Mouse (Mus musculus): ENCODE measurements at regions not wholly inside any gene's neighbourhood (a gene's known extent, or its start where the extent isn't known, plus 50 kb on each side); places are given as distances from the start of the nearest gene placed in this dataset.

- TF ChIP-seq CTCF (conservative IDR thresholded peaks at IDR 0.05; ENCODE audit: low read length) = no peak
- TF ChIP-seq POU5F1 (IDR thresholded peaks at IDR 0.05; ENCODE audit: borderline replicate concordance, low read length) = no peak
- TF ChIP-seq NANOG (IDR thresholded peaks at IDR 0.05; ENCODE audit: borderline replicate concordance, low read length) = no peak
Observed at GRCm38 (mm10) chr5:53378599-53378998, 87.4 kb upstream of the Rbpj start.
